Mouse (Mus musculus) adrenal gland, postnatal 25 days (tissue): ENCODE measurements around the gene Zfp775. TPM values are rescaled to one million over a fixed set of nuclear protein-coding genes. Genes with fewer than 3 reads are reported as not detected.

Experiments
- DNase-seq: peaks from one replicate; pipeline ENCODE4 v3.0.0; 2021; ENCODE audit warnings: mixed read lengths
- total RNA-seq: library from RNA; stranded (reverse); gene quantifications from 2 replicates; pipeline ENCODE4 v1.2.3, GENCODE M21; 2021

The Zfp775 gene
- total RNA-seq, 1 experiment from 2014 or later: 15.4 TPM

DNA sequence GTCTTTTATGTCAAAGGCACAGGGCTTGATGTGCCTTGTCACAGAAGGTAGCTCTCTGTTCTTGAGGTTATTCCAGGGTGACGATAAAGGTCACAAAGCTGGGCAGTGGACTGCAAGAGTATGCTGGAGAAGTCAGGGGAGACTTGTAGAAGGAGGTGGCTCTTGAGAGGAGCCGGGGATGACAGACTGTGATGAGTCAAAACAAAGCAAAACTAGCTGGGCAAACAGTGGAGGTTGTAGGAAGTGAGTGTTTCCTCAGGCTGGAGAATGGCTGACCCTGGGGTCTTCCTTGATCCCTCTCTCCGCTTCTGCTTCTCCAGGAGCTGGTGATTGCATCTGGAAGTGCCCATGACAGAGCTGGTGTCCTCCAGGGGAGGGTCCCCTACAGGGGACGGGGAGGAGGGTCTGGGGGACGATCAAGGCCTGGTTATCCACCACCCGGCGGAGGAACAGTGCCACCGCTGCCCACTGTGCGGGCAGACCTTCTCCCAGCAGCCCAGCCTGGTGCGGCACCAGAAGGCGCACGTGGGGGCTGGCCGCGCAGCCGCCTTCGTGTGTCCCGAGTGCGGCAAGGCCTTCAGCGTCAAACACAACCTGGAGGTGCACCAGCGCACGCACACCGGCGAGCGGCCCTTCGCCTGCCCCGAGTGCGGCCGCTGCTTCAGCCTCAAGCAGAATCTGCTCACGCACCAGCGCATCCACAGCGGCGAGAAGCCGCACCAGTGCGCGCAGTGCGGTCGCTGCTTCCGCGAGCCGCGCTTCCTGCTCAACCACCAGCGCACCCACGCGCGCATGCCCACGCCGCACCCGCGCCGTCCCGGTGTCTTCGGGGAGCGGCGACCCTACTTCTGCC, 27.2 kb downstream of the Zfp775 start:
- DNase-seq: no peak

DNA sequence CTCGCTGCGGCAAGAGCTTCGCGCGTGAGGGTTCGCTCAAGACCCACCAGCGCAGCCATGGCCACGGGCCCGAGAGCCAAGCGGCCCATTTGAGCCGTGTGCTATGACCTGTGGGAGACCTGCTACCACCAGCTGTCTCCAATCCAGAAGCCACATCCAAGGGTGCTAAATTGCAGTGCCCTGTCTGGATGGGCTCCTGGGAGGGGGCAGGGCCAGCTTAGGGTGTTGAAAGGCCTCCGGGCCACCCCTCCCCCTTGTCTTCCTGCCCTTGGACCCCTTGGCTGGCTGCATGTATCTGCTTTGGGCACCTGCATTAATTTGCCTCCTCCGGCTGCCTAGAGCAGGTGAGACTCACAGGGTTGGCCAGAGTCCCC, 27.8 kb downstream of the Zfp775 start:
- DNase-seq: no peak

DNA sequence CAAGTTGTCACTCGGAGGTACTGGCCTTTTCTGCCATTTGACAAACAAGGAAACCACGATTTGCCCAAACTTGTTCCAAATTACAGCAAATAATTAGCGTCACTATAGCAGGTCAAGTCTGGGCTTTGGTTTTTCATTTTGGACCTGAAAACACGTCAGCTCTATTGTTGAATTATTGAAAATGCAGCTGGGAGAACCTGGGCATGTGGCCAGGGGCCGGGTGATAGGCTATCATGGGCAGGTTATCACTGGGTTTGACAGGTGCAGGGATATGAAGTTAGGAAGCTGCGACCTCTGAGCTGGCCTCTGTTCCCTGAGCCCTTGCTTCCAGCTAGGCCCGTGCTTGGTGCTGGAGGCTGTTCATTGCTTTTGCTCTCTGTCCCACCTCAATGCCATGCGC, 29.0 kb downstream of the Zfp775 start:
- no peak for DNase-seq

DNA sequence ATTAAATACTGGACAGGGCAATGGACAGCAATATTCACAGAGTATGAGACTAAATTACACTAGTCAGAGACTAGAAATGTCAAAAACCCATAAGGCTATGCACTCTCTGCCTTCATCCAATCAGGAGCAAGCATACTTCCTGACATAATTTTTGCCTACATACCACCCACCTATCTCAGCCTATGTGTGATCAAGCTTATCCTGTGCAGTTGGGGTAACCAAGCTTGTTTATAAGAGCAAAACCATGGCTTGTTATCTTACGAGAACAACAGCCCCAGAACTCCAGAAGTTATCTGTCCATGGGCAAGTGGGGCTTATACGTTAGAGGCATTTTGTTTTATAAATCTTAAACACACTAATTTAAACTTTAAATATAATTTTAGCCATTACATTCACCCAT, 33.2 kb downstream of the Zfp775 start:
- DNase-seq: no peak

DNA sequence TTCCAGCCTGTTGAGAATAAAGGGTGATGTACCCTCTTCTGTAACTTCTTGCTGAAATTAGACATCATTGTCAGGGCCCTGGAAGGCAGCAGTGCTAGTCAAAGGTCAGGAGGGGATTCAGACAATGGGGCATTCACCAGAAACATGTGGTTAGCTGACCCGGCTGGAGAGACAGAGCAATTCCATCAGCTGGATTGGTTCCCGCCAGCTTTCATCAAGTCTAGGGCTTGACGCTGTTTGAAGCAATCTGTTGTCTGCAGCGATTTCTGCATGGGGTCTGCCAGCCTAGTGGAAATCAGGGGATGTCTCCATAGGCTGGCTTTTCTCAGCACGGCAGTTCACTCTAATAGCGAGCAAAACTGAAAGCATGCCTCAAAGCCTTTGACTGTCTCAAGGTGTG, 34.7 kb downstream of the Zfp775 start:
- no peak for DNase-seq

DNA sequence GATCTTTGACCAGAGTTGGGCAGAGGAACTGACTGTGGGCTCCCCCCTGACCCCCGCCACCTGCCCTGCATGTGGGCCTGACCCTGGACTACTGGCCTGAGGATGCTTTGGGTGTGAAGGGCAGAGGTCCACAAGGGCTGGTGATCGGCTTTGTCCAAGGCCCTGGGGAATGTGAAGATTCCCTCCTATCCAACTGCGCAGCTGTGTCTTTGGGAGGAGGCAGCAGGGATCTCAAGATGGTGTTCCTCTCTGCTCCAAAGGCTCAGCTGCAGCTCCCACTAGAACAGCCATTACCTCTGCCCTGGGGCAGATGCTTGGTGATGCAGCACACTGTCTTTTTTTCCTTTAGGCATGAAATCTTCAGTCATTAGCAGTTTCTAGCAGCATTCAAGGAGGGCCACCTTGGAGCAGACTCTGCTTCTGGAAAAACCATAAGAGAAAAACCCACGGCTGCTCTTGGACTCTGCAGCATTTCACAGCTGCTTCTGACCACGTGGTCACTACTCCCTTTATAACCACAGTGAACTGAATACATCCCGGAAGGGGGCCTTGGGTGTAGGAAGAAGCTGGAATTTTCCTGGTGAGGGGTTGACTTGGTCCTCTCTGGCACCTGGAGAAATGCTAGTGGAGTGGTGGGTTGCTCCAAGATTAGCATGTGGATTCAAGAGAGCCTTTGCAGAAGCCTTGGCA, 36.1 kb downstream of the Zfp775 start:
- no peak for DNase-seq

DNA sequence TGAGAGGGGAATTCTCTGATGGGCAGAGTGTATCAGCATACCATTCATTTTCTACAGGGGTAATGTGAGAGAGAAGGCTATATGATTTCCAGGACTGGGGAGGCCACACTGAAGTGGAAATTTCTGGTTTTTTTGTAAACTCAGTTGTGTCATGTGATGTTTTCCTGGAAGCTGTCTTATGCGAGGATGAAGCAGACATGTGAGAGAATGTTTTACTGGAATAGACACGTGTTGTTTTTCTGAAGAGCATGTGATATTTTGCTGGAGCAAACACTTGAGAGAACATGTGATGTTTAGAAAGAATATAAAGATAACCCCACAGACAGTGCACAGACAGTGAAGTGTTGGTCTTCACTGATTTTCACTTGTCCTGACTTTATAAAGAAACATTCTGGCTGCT, 36.7 kb downstream of the Zfp775 start:
- no peak for DNase-seq

DNA sequence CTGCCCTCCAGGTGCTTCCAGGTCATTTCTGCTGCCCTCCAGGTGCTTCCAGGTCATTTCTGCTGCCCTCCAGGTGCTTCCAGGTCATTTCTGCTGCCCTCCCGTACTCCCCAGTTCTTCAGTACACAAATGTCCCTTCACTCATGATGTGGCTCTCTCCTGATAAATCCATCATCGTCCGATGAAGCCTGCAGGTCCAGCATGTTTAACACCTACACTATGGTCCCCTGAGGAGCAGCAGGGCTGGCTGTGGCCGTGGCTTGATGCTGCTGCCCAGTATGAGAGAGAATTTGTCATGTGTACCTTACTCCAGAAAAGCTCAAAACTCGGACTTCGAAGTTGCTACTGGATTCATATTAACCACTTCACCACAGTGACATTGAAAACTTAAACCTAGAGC, 39.5 kb downstream of the Zfp775 start:
- DNase-seq: no peak

DNA sequence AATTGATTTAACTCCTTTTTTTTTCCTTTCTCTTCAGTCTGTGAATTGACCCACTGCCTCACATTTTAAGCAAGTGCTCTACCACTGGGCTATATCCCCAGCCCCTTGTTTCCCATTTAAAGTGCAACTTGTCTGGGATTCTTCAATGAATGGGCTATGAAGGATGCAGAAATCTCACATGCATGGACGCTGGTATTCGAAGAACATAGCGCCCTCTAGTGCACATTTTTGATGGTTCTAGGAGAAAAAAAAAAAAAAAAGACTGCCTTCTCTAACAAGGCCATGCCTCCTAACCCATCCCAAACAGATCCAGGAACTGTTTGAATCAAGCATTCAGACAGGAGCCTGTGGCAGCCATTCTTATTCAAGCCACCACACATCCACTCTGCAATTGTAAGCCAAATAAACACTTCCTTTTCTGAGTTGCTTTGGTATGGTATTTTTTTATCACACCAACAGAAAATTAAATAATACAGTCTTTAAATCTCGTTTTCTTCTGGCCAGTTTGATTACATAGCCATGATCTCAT, 41.0 kb downstream of the Zfp775 start:
- DNase-seq: no peak

DNA sequence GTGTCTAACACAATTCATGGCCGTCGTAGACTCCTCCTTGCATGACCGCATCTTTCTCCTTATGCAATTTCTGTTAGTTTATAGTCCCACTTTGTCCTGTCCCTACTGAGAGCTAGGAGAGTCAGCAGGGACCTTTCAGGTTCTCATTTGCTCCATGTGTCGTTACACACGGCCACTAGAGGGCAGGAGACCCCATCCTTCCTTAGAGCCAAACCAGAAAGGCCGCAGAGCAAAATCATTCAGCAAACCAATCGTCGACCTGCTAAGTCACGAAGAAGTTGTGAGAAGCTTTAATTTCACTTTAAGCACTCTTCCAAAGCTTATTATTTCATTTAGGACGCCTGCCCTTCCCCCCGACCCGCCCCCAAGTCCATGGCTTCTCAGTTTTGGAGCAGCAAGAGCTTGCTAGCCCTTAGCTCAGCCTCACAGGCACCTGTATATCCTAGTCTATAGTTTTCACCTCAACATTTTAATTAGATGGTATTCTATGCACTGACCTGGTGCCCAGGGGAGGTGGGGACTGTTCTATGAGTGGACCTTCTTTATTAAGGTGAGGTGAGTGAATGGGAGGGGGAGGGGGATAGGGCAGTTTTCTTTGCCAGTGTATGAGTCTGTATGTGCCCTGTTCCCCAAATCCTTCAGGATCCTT, 43.9 kb downstream of the Zfp775 start:
- DNase-seq: peak; percentile 69

DNA sequence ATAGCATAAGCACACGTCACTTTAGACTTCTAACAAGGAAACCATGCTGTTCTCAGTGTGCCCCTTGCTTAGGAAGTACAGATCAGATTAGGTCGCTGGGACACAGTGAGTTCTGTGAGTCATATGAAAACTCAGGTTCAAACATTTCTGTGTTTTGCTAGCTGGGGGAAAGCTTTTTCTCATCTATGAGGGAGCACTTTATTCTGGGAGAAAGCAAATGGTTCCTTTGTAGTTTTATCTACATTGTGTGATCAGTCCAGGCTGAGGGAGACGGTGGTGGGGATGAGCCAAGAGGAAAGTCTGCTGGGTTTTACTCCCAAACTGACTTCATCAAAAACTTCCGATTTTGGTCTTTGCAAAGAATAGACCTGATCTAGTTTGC, 44.4 kb downstream of the Zfp775 start:
- no peak for DNase-seq

DNA sequence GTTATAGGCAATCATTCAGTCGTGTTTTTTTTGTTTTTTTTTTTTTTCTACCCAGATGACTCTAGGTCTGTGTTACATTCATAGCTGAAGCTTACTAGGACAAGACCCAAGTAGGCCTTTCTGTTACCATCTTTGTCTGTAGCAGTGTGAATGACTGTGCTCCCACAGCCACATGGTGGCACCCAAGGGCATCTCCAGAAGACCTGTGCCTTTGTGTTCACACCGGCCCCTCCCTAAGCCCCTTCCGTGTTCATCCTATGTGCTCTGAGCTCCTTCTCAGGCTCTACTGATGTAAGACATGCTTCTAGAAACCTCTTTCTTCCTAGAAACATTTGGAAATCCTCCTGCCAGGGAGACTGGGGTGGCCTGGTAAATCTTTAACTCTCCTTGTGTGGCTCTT, 45.1 kb downstream of the Zfp775 start, which contains the start of gene Gimap8:
Gene Gimap8 (plus strand): TSS at position 240 of the 400 bp plus-strand sequence.
- no peak for DNase-seq

DNA sequence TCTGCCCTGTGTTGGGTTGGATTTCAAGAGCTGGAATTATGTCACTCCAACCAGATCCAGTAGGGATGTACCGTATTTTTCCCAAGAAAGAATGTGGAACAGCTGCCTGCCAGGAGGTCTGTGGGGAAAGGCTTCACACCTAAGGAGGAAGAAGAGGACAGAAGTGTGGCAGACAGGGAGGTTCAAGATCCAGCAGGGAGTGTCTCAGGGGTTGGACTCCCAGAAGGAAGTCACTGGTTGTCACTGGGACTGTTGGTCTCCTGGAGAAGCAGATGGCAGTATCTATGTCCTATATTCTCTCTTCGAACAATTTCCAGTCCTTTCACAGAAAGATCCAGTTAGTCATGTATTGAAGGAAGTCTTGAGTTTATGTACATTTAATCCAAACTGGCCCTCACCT, 45.7 kb downstream of the Zfp775 start:
- DNase-seq: no peak

DNA sequence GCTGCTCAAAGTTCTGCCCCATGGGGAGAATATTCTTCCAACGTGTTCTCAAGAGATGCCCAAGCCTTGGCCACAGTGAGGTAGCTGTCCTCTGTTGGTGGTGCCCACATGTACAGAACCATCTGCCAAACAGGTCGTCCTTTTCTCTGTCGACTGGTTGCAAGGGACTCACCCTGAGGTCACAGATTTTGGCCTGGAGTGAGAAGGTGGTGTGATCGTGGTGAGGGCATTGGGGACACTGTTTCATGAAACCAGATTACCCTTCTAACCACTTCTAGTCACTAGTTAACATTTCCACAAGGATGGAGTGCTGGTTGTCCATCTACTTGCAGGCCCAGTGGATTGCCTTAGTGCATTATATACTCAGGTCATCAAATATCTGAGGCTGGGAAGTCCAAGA, 46.9 kb downstream of the Zfp775 start:
- DNase-seq: no peak

DNA sequence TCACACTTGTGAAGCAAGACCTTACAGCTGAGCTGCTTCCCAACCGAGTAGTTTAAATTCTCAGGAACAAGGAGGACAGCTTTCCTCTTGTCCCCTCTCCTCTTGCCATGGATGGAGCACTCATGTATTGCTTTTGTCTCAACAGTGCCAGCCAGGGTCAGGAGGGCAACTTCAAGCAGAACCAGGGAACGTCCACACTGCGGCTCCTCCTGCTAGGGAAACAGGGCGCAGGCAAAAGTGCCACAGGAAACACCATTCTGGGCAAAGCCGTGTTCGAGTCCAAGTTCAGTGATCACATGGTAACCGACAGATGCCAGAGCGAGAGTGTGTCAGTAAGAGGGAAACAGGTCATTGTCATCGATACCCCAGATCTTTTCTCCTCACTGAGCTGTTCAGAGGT, 48.2 kb downstream of the Zfp775 start:
- no peak for DNase-seq

DNA sequence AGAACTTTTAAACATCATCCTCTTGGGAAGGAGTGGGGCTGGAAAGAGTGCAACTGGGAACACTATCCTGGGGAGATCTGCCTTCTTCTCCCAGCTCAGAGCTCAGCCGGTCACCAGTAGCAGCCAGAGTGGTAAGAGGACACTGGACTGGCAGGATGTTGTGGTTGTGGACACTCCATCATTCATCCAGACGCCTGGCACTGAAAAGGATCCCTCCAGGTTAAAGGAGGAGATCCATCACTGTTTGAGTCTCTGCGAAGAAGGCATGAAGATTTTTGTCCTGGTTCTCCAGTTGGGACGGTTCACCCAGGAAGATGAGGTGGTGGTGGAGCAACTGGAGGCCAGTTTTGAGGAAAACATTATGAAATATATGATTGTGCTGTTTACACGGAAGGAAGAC, 56.9 kb downstream of the Zfp775 start:
- no peak for DNase-seq

DNA sequence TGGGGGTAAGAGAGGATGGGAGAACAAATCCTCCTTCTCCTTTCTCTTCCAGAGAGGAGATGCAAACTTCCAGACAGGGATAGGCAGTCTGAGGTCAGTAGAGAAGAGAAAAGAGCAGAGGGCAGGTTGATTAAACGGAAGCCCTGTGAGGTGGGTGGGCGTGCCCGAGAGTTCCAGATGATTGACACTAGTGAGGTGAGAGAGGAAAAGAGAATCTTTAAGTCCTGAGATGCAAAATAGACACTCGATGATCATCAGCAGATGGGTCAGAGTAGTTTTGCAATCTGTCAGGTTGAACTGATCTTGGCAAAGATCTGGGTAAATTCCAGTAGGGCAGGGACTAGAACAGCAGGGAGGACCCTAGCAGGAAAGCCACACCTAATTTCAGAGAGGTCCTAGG, 62.9 kb downstream of the Zfp775 start:
- DNase-seq: no peak

DNA sequence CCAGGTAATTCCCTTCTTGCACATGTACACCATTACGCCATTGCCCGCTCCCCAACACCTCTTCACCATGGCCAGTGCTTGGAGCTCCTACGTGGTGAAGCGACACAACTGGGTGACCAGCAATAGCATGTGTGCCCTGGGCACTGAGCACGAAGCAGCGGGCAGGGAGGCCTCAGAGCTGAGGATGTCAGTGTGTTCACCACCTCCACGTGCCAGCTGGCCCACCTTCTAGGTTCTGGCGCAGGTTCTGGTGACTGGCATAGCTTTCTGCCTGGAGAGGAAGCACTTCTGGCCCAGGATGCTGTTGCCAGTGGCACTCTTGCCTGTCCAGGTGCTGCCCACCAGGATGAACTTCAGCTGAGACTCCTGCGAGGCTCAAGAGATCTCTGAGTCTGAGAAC, 63.6 kb downstream of the Zfp775 start:
- DNase-seq: no peak

DNA sequence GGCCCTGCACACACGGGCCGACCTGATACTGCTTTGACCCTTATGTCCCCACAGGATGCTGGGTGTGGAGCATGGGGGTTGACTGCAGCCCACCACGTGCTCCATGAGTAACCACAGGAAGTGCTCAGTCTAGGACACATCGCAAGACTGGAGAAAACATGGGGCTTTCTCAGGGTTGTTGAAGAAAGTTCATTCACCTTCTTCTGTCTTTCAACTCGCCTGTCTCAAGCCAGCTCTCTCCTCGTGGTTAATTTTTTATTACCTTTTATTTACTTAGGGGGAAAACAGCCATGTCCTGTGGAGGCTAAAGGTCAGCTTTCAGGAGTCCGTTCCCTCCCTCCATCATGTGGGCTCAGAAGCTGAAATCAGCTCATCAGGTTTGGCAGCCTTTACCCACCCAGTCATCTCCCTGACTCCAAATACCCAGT, 64.3 kb downstream of the Zfp775 start:
- DNase-seq: no peak

DNA sequence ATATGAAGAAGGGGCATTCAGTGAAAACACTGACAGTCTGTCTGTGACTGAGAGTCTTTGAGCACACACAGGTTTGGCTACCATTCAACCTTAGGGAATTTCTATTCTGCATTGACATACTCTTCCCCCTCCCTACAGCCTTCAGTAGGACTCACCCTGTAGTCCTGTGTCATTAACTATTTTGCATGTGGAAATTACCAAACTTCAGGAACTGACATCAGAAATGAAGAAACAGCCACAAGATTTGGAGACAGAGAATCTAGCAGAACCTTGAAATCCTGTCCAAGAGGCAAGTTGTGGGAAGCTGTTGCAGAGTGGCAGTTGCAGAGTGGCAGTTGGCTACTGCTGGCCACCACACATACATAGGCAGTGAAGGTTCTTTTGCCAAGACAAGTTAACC, 66.2 kb downstream of the Zfp775 start:
- no peak for DNase-seq

DNA sequence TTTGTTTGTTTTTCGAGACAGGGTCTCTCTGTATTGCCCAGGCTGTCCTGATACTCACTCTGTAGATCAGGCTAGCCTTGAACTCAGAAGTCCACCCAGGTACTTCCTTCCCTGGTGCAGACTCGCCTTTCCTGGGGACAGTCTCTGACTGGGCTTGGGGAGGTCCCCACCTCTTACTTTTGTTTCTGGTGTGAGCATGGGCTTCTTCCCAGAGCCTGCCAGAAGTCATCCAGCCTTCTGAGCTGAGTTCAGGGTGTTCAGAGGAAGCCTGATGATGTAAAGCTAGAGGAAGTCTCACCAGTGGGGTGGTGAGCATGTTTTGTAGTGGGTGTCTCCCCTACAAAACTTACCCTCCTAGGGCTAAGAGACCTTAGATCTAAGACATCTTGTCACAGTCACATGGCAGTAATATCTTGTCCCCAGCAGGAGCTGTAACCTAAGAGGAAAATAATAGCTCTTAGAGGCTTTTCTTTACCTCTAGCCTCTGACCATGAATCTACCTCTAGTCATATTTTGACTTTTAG, 67.6 kb downstream of the Zfp775 start:
- no peak for DNase-seq
